Mouse (Mus musculus) embryonic fibroblast, embryonic 13.5 days (primary cell): ENCODE measurements around the gene Shc1.

ENCODE experiments used
- CTCF ChIP-seq: IDR thresholded peaks from 2 replicates; pipeline ENCODE4 v1.5.1; 2011; ENCODE audit warnings: mild to moderate bottlenecking, control low read depth, low read length, moderate library complexity, borderline replicate concordance; ENCODE audit not compliant: insufficient read depth
- POLR2A ChIP-seq: IDR thresholded peaks from 2 replicates; pipeline ENCODE4 v1.6.1; 2011; ENCODE audit warnings: low read depth, mild to moderate bottlenecking, control low read depth, low read length, moderate library complexity

DNA sequence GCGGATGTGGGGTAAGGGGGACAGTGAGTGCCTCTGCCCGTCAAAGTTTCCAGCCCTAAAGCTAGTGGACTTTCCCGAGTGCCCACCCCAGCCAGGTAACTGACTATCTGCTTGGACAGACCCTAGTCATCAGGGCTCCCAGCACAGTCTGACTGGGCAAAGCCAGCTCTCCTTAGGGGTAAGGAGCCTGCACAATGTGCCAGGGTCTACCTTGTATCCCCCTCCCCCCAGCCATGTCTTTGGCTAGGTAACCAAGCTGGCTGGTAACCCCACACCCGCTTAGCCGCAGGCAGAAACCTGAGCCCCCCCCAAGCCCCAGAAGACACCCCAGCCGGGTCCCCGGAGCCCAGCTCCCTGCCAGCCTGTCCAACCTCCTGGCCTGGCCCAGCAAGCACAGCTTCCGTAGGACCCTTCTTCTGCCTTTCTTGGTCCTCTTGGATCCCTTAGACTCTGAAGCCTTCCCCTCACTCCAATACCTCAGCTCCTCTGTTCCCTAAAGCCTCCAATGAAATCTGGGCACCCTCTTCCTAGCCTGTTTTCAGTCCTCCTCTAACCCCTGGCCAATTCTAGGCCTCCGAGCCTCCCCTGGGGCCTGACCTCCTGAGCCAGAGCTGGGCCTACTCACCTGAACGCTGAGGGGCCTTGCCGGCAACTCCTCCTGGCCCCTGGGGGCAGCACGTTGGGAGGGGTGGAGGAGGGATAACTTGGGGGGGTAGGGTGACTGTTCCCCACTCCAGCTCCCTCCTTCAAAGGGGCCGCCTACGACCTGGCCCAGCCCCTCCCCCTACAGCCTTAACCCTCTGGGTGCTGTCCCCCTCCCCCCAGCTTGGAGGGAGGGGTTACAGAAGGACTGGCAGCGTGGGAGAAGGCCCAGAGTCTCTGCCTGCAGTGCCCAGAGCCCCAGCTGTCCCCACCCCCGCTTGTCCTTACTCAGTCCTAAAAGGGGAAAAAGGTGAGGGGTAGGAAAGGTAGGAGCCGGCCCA lies 31.5 kb upstream of the Shc1 start:
- TF ChIP-seq POLR2A (no peak), CTCF (no peak)
